Mouse (Mus musculus) midbrain, embryonic 16.5 days (tissue): ENCODE measurements around the gene Sptbn4. TPM values are rescaled to one million over a fixed set of nuclear protein-coding genes. Genes with fewer than 3 reads are reported as not detected.

ENCODE experiments used
- ATAC-seq: fragments of 200-750 bp; cut with Nextera tagmentation; 2 replicates; pipeline ENCODE4 v1.8.0; 2017; ENCODE audit warnings: moderate TSS enrichment
- H3K27ac ChIP-seq: fragments of 300-500 bp; sonication (generic); 2 replicates; pipeline ENCODE4 v1.5.1; 2014; ENCODE audit warnings: mild to moderate bottlenecking, low read length, mixed read lengths
- H3K27me3 ChIP-seq: fragments of 300-500 bp; sonication (generic); 2 replicates; pipeline ENCODE4 v1.6.1; 2014; ENCODE audit warnings: low read depth, low read length, mixed read lengths; ENCODE audit not compliant: control insufficient read depth, insufficient read depth
- H3K36me3 ChIP-seq: fragments of 300-500 bp; sonication (generic); 2 replicates; pipeline ENCODE4 v1.6.1; 2014; ENCODE audit warnings: mild to moderate bottlenecking, low read length, moderate library complexity, mixed read lengths; ENCODE audit not compliant: control insufficient read depth, insufficient read depth
- H3K4me1 ChIP-seq: fragments of 300-500 bp; sonication (generic); 2 replicates; pipeline ENCODE4 v1.6.1; 2014; ENCODE audit warnings: mild to moderate bottlenecking, low read length, mixed read lengths; ENCODE audit not compliant: control insufficient read depth, insufficient read depth
- H3K4me2 ChIP-seq: fragments of 300-500 bp; sonication (generic); 2 replicates; pipeline ENCODE4 v1.6.1; 2014; ENCODE audit warnings: mild to moderate bottlenecking, low read length, mixed read lengths
- H3K4me3 ChIP-seq: fragments of 300-500 bp; sonication (generic); 2 replicates; pipeline ENCODE4 v1.5.1; 2014; ENCODE audit warnings: low read depth, mild to moderate bottlenecking, low read length, moderate library complexity, mixed read lengths
- H3K9ac ChIP-seq: fragments of 300-500 bp; sonication (generic); 2 replicates; pipeline ENCODE4 v1.6.1; 2014; ENCODE audit warnings: low read depth, low read length, mixed read lengths
- H3K9me3 ChIP-seq: fragments of 300-500 bp; sonication (generic); replicated peaks from 2 replicates; pipeline ENCODE4 v1.6.1; 2014; ENCODE audit warnings: mild to moderate bottlenecking, low read length, mixed read lengths; ENCODE audit not compliant: control insufficient read depth, poor library complexity, severe bottlenecking
- WGBS: fragments of 180-500 bp; shearing (Covaris S2); extraction: QIAGEN DNeasy Blood & Tissue Kit; methylation state at CpG from one replicate; pipeline ENCODE4 v1.1.7; 2014; 5-methylcytosine and 5-hydroxymethylcytosine counted together
- polyA plus RNA-seq: library from polyadenylated mRNA; unstranded; fragments of >200 nt; fragmentation: Nextera tagmentation; extraction: Ambion mirVana; gene quantifications from 2 replicates; pipeline ENCODE4 v1.2.1, GENCODE M21; 2015

Sptbn4 gene
- polyA plus RNA-seq, 1 experiment from 2014 or later, result 3.1 TPM

DNA sequence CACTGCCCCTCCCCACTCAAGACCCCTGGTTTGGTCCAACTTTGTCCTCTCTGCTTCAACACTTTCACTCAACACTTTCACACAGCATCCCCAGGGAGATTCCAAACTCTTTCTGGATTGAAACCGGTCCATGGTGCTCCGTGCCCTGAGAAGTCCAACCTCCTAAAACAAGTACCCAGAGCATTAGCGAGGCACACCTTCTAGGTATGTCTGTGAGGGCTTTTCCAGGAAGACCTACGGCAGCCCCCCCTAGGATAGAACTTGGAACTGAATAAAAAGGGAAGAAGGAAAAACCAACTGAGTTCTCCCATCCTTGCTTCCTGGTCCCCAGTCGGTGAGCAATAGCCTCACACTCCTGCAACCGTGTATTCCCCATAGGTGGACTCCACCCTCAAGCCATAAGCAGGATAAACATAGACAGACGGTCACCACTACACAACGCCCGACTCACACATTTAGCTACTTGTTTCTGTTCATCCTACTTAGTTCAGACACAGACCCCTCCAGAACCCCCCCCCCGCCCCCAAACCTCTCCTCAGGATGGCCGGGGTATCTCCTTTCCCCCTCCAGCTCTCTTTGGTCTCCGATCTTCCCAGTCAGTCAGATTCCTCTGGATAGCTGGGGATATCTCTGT is 135.7 kb downstream of the Sptbn4 start:
- no peak overlapping the region for H3K9ac ChIP-seq
- no peak overlapping the region for H3K4me3 ChIP-seq
- WGBS, result 95% methylated on average over 12 of the region's 12 CpGs
- H3K4me1 ChIP-seq, result peaks cover 4% of the 10 kb centered on the region; the same call in 1 of the 2 replicates
- no peaks in the 10 kb centered on the region for H3K27me3 ChIP-seq
- peaks cover 5% of the 10 kb centered on the region; the same call in 1 of the 2 replicates for H3K36me3 ChIP-seq
- peaks cover 2% of the 10 kb centered on the region; the same call in 1 of the 2 replicates for H3K9me3 ChIP-seq
- ATAC-seq, result no peak
- H3K4me2 ChIP-seq, result no peak overlapping the region
- H3K27ac ChIP-seq, result no peak overlapping the region

- Histone ChIP-seq H3K9ac (no peak overlapping the region), H3K36me3 (peaks cover 5% of the 10 kb centered on the region; the same call in 1 of the 2 replicates), H3K4me1 (peaks cover 4% of the 10 kb centered on the region; the same call in 1 of the 2 replicates), H3K9me3 (peaks cover 2% of the 10 kb centered on the region; the same call in 1 of the 2 replicates), H3K4me3 (no peak overlapping the region), H3K4me2 (no peak overlapping the region), H3K27ac (no peak overlapping the region), H3K27me3 (no peaks in the 10 kb centered on the region)
- ATAC-seq, result no peak
- WGBS, result 45% methylated on average over 8 of the region's 8 CpGs
Measured at GRCm38 (mm10) chr7:27310996-27311535, 136.4 kb downstream of the Sptbn4 start.

DNA sequence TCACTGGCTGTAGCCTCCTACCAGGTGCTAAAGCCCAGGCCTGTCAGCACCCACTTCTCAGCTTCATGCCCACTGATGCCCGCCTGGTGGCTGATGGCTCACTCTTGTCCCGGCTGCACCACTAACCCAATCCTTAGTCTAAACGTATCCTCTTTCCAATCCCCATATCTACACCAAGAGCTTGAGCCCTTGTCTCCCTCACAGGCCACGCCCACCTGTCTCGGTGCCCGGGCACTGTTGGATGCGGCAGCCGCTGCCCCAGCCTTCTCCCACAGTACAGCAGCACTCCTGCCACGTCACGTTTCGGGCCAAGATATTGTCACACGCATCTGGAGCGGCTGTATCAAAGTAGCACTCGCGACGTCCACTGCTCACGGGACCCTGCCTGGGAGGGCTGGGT is 137.2 kb downstream of the Sptbn4 start:
- Histone ChIP-seq H3K9me3 (peaks cover 2% of the 10 kb centered on the region; the same call in 1 of the 2 replicates), H3K4me2 (peak overlapping the region; percentile 47), H3K4me1 (peaks cover 4% of the 10 kb centered on the region; the same call in 1 of the 2 replicates), H3K27ac (no peak overlapping the region), H3K27me3 (no peaks in the 10 kb centered on the region), H3K36me3 (peaks cover 5% of the 10 kb centered on the region; the same call in 1 of the 2 replicates), H3K9ac (peak overlapping the region; percentile 48), H3K4me3 (peak overlapping the region; percentile 17)
- ATAC-seq, result peak; percentile 49
- WGBS, result 5% methylated on average over 17 of the region's 17 CpGs

- 52% methylated on average over 3 of the region's 3 CpGs for WGBS
- no peak for ATAC-seq
- Histone ChIP-seq H3K4me2 (no peak overlapping the region), H3K4me1 (peaks cover 4% of the 10 kb centered on the region; the same call in 1 of the 2 replicates), H3K9ac (no peak overlapping the region), H3K27me3 (no peaks in the 10 kb centered on the region), H3K27ac (no peak overlapping the region), H3K36me3 (peaks cover 5% of the 10 kb centered on the region; the same call in 1 of the 2 replicates), H3K9me3 (peaks cover 2% of the 10 kb centered on the region; the same call in 1 of the 2 replicates), H3K4me3 (no peak overlapping the region)
Measured at GRCm38 (mm10) chr7:27309832-27310231, 137.7 kb downstream of the Sptbn4 start.

- Histone ChIP-seq H3K4me2 (peak overlapping the region; percentile 47), H3K27ac (no peak overlapping the region), H3K9ac (no peak overlapping the region), H3K9me3 (peaks cover 2% of the 10 kb centered on the region; the same call in 1 of the 2 replicates), H3K4me3 (0 out of 2 replicates have a peak overlapping the region, but pooled peaks have one; percentile 5), H3K27me3 (no peaks in the 10 kb centered on the region), H3K36me3 (peaks cover 4% of the 10 kb centered on the region; the same call in 1 of the 2 replicates), H3K4me1 (peaks cover 4% of the 10 kb centered on the region; the same call in 1 of the 2 replicates)
- no peak for ATAC-seq
- WGBS, result 15% methylated on average over 28 of the region's 28 CpGs
Measured at GRCm38 (mm10) chr7:27308821-27309549, 138.5 kb downstream of the Sptbn4 start.

- H3K36me3 ChIP-seq, result no peaks in the 10 kb centered on the region
- H3K9me3 ChIP-seq, result no peaks in the 10 kb centered on the region
- no peak overlapping the region for H3K27ac ChIP-seq
- ATAC-seq, result no peak
- peaks cover 4% of the 10 kb centered on the region; the same call in 1 of the 2 replicates for H3K4me1 ChIP-seq
- no peaks in the 10 kb centered on the region for H3K27me3 ChIP-seq
- H3K4me3 ChIP-seq, result no peak overlapping the region
- H3K4me2 ChIP-seq, result no peak overlapping the region
- WGBS, result 62% methylated on average over 9 of the region's 9 CpGs
- no peak overlapping the region for H3K9ac ChIP-seq
Measured at GRCm38 (mm10) chr7:27307551-27307950, 139.9 kb downstream of the Sptbn4 start.

Other genes with a start within 250 kb of the Sptbn4 start
- 6.0 and 7.0 TPM in 2 replicates for gene Itpkc, start 219.0 kb downstream of the Sptbn4 start, polyA plus RNA-seq
- gene Coq8b, start 214.7 kb downstream of the Sptbn4 start, polyA plus RNA-seq, result 21.1 and 23.7 TPM in 2 replicates
- 51.2 and 53.6 TPM in 2 replicates for gene Numbl, start 189.3 kb downstream of the Sptbn4 start, polyA plus RNA-seq
- gene Ltbp4, start 110.0 kb downstream of the Sptbn4 start, polyA plus RNA-seq, result 14.1 and 14.3 TPM in 2 replicates
- gene Shkbp1, start 91.7 kb downstream of the Sptbn4 start, polyA plus RNA-seq, result 47.4 and 55.1 TPM in 2 replicates
- not detected in 2 replicates for gene Gm20479, start 90.3 kb downstream of the Sptbn4 start, polyA plus RNA-seq
- 13.2 and 15.1 TPM in 2 replicates for gene Blvrb, start 292 bp upstream of the Sptbn4 start, polyA plus RNA-seq
- 7.1 and 8.4 TPM in 2 replicates for gene Sertad3, start 26.1 kb upstream of the Sptbn4 start, polyA plus RNA-seq
- 7.0 and 9.2 TPM in 2 replicates for gene Sertad1, start 39.2 kb upstream of the Sptbn4 start, polyA plus RNA-seq
- gene Prx, start 51.6 kb upstream of the Sptbn4 start, polyA plus RNA-seq, result 1.5 TPM in 2 replicates
- gene Hipk4, start 75.6 kb upstream of the Sptbn4 start, polyA plus RNA-seq, result 0.86 and 0.88 TPM in 2 replicates
- gene Pld3, start 105.5 kb upstream of the Sptbn4 start, polyA plus RNA-seq, result 171 and 225 TPM in 2 replicates
- gene 2310022A10Rik, start 105.5 kb upstream of the Sptbn4 start, polyA plus RNA-seq, result 35.6 and 37.5 TPM in 2 replicates
- 49.9 and 57.0 TPM in 2 replicates for gene Akt2, start 143.9 kb upstream of the Sptbn4 start, polyA plus RNA-seq
- gene Ttc9b, start 206.2 kb upstream of the Sptbn4 start, polyA plus RNA-seq, result 75.0 and 84.4 TPM in 2 replicates
- gene Map3k10, start 226.9 kb upstream of the Sptbn4 start, polyA plus RNA-seq, result 15.4 and 16.9 TPM in 2 replicates
- gene Zfp607b, start 241.7 kb upstream of the Sptbn4 start, polyA plus RNA-seq, result 16.7 and 19.1 TPM in 2 replicates